ENCODE assay signal across 19 mouse cellular contexts in the genomic region with DNA sequence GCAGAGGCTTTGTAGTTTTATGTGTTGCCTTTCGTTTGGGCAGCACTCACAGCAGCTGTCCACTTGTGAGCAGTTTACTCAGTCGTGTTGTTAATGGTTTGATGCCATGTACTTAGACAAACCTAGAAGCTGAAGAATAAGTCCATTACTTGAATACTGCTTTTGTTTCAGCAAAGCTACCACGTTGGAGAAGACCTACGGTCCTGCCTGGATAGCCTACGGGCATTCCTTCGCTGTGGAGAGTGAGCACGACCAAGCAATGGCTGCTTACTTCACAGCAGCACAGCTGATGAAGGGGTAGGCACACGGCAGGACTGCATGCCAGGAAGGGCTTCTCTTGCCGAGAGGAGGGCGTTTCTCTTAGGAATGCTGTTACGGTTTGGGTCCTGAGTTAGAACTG. TPM values are rescaled to one million over a fixed set of nuclear protein-coding genes. Genes with fewer than 3 reads are reported as not detected.
DNase-seq lines count a peak whose midpoint lies in the region; ATAC-seq lines count a peak whose summit lies in the region.
"Had no signal": no experiment of that assay in that cellular context is flagged by ENCODE, and none has a peak within 500 bp of the region (broad histone marks: within the 10 kb centered on the region; RNA-seq: fewer than 3 reads in every experiment).

No protein-coding gene starts in this region.

- H3K4me2 ChIP-seq in midbrain, embryonic 11.5 days, result no peak overlapping the region
- no peak overlapping the region for H3K4me2 ChIP-seq in midbrain, embryonic 13.5 days (replicated peaks)

- no peaks in the 10 kb centered on the region for H3K4me1 ChIP-seq in midbrain, embryonic 11.5 days (ENCODE audit: control insufficient read depth, insufficient read depth, low read length)
- H3K4me1 ChIP-seq in midbrain, embryonic 13.5 days (replicated peaks), result no peaks in the 10 kb centered on the region

- 85% methylated on average over 11 of the region's 11 CpGs for WGBS in midbrain, embryonic 11.5 days
- 88% methylated on average over 11 of the region's 11 CpGs for WGBS in midbrain, embryonic 13.5 days

- no peak overlapping the region for H3K27ac ChIP-seq in midbrain, embryonic 11.5 days (ENCODE audit: low read depth, low read length)
- H3K27ac ChIP-seq in midbrain, embryonic 13.5 days, result no peak overlapping the region

- peaks cover 57% of the 10 kb centered on the region for H3K36me3 ChIP-seq in midbrain, embryonic 11.5 days (ENCODE audit: control insufficient read depth, insufficient read depth, low read length)
- H3K36me3 ChIP-seq in midbrain, embryonic 13.5 days, result peaks cover 91% of the 10 kb centered on the region

- DNase-seq in heart, adult 11 months, result peak; percentile 74
- DNase-seq in heart, adult 8-10 months (ENCODE audit: low spot score), result no peak
- DNase-seq in midbrain, embryonic 11.5 days (ENCODE audit: low spot score, missing footprints), result peak; percentile 77
- DNase-seq: adrenal gland, adult 2 months; adrenal gland, adult 8-10 months; adrenal gland, postnatal 10 days; adrenal gland, postnatal 14 days; adrenal gland, postnatal 25 days; adrenal gland, postnatal 36 days; B cell, adult 2 months; cerebellum, adult 11 months; cerebellum, adult 11-12 months; cerebellum, adult 18-20 months had no signal

- no peaks in the 10 kb centered on the region for H3K27me3 ChIP-seq in midbrain, embryonic 11.5 days (ENCODE audit: control insufficient read depth, insufficient read depth, low read length)
- H3K27me3 ChIP-seq in midbrain, embryonic 13.5 days, result no peaks in the 10 kb centered on the region
- H3K27me3 ChIP-seq: CH12.LX, Patski had no signal

- no peaks in the 10 kb centered on the region for H3K9me3 ChIP-seq in midbrain, embryonic 11.5 days (ENCODE audit: control insufficient read depth, low read length)
- H3K9me3 ChIP-seq in midbrain, embryonic 13.5 days, result no peaks in the 10 kb centered on the region
- H3K9me3 ChIP-seq: G1E had no signal

- no peak for ATAC-seq in midbrain, embryonic 11.5 days (ENCODE audit: low FRiP score)
- no peak for ATAC-seq in midbrain, embryonic 13.5 days
- ATAC-seq: activated CD4-positive, CD25-positive, alpha-beta regulatory T cell, adult 4 months; CD4-positive, CD25-positive, alpha-beta regulatory T cell, adult 4 months; Patski had no signal

- H3K9ac ChIP-seq in midbrain, embryonic 11.5 days (ENCODE audit: low read length), result no peak overlapping the region
- H3K9ac ChIP-seq in midbrain, embryonic 13.5 days (replicated peaks), result no peak overlapping the region

- no peak overlapping the region for H3K4me3 ChIP-seq in midbrain, embryonic 11.5 days (ENCODE audit: low read depth, low read length)
- H3K4me3 ChIP-seq in midbrain, embryonic 13.5 days (replicated peaks), result no peak overlapping the region

RNA-seq across cellular contexts. Expression of a gene that starts 11.7 kb away (rescaled TPM):
- 10 to 100 TPM; 29.5 to 31.1 (median 29.9) TPM for total RNA-seq in heart, adult 8-10 months (2022)
- polyA plus RNA-seq in midbrain, embryonic 11.5 days (2014; fragmentation: Nextera tagmentation; extraction: Ambion mirVana), result 250 and 266 TPM in 2 replicates
- 193 and 199 TPM in 2 replicates for polyA plus RNA-seq in midbrain, embryonic 13.5 days (2015; fragmentation: Nextera tagmentation; extraction: Ambion mirVana)

RNA-seq across cellular contexts. Expression of a gene that starts 16.2 kb away (rescaled TPM):
- total RNA-seq in heart, adult 8-10 months (2022), result 1 to 10 TPM; 7.3 to 8.8 (median 8.0) TPM
- polyA plus RNA-seq in midbrain, embryonic 11.5 days (2014; fragmentation: Nextera tagmentation; extraction: Ambion mirVana), result 37.8 and 39.2 TPM in 2 replicates
- 41.9 and 42.7 TPM in 2 replicates for polyA plus RNA-seq in midbrain, embryonic 13.5 days (2015; fragmentation: Nextera tagmentation; extraction: Ambion mirVana)
